Mouse (Mus musculus) intestine, postnatal 0 days (tissue): ENCODE data around the gene Car9. TPM values are rescaled to one million over a fixed set of nuclear protein-coding genes. Genes with fewer than 3 reads are reported as not detected.

Experiments
- ATAC-seq: fragments of 200-750 bp; cut with Nextera tagmentation; 2 replicates; pipeline ENCODE4 v1.8.0; 2017; ENCODE audit warnings: mild to moderate bottlenecking, moderate TSS enrichment, moderate library complexity
- H3K27ac ChIP-seq: fragments of 300-500 bp; sonication (generic); 2 replicates; pipeline ENCODE4 v1.5.1; 2014; ENCODE audit warnings: mild to moderate bottlenecking, low read depth, low read length, moderate library complexity
- H3K27me3 ChIP-seq: fragments of 300-500 bp; sonication (generic); replicated peaks from 2 replicates; pipeline ENCODE4 v1.6.1; 2014; ENCODE audit warnings: low read length, mixed read lengths; ENCODE audit not compliant: control insufficient read depth, insufficient read depth
- H3K36me3 ChIP-seq: fragments of 300-500 bp; sonication (generic); 2 replicates; pipeline ENCODE4 v1.6.1; 2014; ENCODE audit warnings: mild to moderate bottlenecking, moderate library complexity; ENCODE audit not compliant: control insufficient read depth, insufficient read depth
- H3K4me1 ChIP-seq: fragments of 300-500 bp; sonication (generic); replicated peaks from 2 replicates; pipeline ENCODE4 v1.6.1; 2014; ENCODE audit warnings: antibody characterized with exemption, low read length, mixed read lengths; ENCODE audit not compliant: control insufficient read depth, insufficient read depth
- H3K4me2 ChIP-seq: fragments of 300-500 bp; sonication (generic); replicated peaks from 2 replicates; pipeline ENCODE4 v1.6.1; 2014; ENCODE audit warnings: low read depth, mild to moderate bottlenecking, moderate library complexity
- H3K4me3 ChIP-seq: fragments of 300-500 bp; sonication (generic); 2 replicates; pipeline ENCODE4 v1.5.1; 2014; ENCODE audit warnings: low read depth, low read length
- H3K9ac ChIP-seq: fragments of 300-500 bp; sonication (generic); 2 replicates; pipeline ENCODE4 v1.6.1; 2014; ENCODE audit warnings: mild to moderate bottlenecking, low read depth, low read length
- H3K9me3 ChIP-seq: fragments of 300-500 bp; sonication (generic); 2 replicates; pipeline ENCODE4 v1.6.1; 2016; ENCODE audit warnings: mixed run types; ENCODE audit not compliant: control insufficient read depth
- CTCF ChIP-seq: sonication (generic); IDR thresholded peaks from 2 replicates; pipeline ENCODE4 v1.5.1; 2016; ENCODE audit warnings: low read depth, mild to moderate bottlenecking, control low read depth, antibody characterized with exemption, moderate library complexity
- WGBS: fragments of 180-500 bp; shearing (Covaris S2); extraction: QIAGEN DNeasy Blood & Tissue Kit; methylation state at CpG from one replicate; pipeline ENCODE4 v1.1.7; 2014; 5-methylcytosine and 5-hydroxymethylcytosine counted together
- polyA plus RNA-seq: library from polyadenylated mRNA; unstranded; fragments of >200 nt; fragmentation: Nextera tagmentation; extraction: Ambion mirVana; gene quantifications from 2 replicates; pipeline ENCODE4 v1.2.1, GENCODE M21; 2015

The Car9 gene
- polyA plus RNA-seq: 4.8 and 5.4 TPM in 2 replicates

- Histone ChIP-seq H3K4me1 (peaks cover 4% of the 10 kb centered on the region), H3K36me3 (no peaks in the 10 kb centered on the region), H3K9me3 (no peaks in the 10 kb centered on the region), H3K4me3 (peak within 1 kb of the TSS; percentile 43), H3K27me3 (no peaks in the 10 kb centered on the region), H3K27ac (no peak within 1 kb of the TSS), H3K9ac (no peak within 1 kb of the TSS), H3K4me2 (peak within 1 kb of the TSS; percentile 70)
- no peak for TF ChIP-seq CTCF
- WGBS: 43% methylated on average over 9 of the region's 9 CpGs
- no peak for ATAC-seq
These were observed at the start of gene Car9 for GRCm38 (mm10) chr4:43506536-43507185. TSS of gene Car9 (plus strand) at chr4:43506966.

- H3K4me1 ChIP-seq: no peaks in the 10 kb centered on the region; the same call in 1 of the 2 replicates
- H3K9me3 ChIP-seq: no peaks in the 10 kb centered on the region
- H3K9ac ChIP-seq: no peak overlapping the region
- H3K4me2 ChIP-seq: no peak overlapping the region
- no peak overlapping the region for H3K27ac ChIP-seq
- no peak overlapping the region for H3K4me3 ChIP-seq
- WGBS: 28% methylated on average over 8 of the region's 8 CpGs
- peaks cover 26% of the 10 kb centered on the region for H3K27me3 ChIP-seq
- TF ChIP-seq CTCF: no peak
- H3K36me3 ChIP-seq: no peaks in the 10 kb centered on the region
- ATAC-seq: no peak
These were observed 49.6 kb upstream of the Car9 start for GRCm38 (mm10) chr4:43457124-43457523.

GRCm38 (mm10) chr4:43463102-43463501 lies 43.7 kb upstream of the Car9 start:
- no peak overlapping the region for H3K4me3 ChIP-seq
- no peaks in the 10 kb centered on the region for H3K9me3 ChIP-seq
- H3K27me3 ChIP-seq: no peaks in the 10 kb centered on the region
- H3K27ac ChIP-seq: no peak overlapping the region
- H3K9ac ChIP-seq: no peak overlapping the region
- no peaks in the 10 kb centered on the region for H3K4me1 ChIP-seq
- no peak for ATAC-seq
- TF ChIP-seq CTCF: no peak
- 91% methylated on average over 5 of the region's 5 CpGs for WGBS
- H3K36me3 ChIP-seq: no peaks in the 10 kb centered on the region
- no peak overlapping the region for H3K4me2 ChIP-seq

GRCm38 (mm10) chr4:43465935-43466334 lies 40.8 kb upstream of the Car9 start:
- 88% methylated on average over 6 of the region's 6 CpGs for WGBS
- no peak for TF ChIP-seq CTCF
- Histone ChIP-seq H3K27ac (no peak overlapping the region), H3K9ac (no peak overlapping the region), H3K9me3 (no peaks in the 10 kb centered on the region), H3K27me3 (no peaks in the 10 kb centered on the region), H3K4me3 (no peak overlapping the region), H3K36me3 (no peaks in the 10 kb centered on the region), H3K4me1 (no peaks in the 10 kb centered on the region), H3K4me2 (no peak overlapping the region)
- no peak for ATAC-seq

GRCm38 (mm10) chr4:43466872-43467271 lies 39.9 kb upstream of the Car9 start:
- H3K27ac ChIP-seq: no peak overlapping the region
- H3K4me2 ChIP-seq: no peak overlapping the region
- H3K4me3 ChIP-seq: no peak overlapping the region
- TF ChIP-seq CTCF: no peak
- no peaks in the 10 kb centered on the region for H3K27me3 ChIP-seq
- no peak overlapping the region for H3K9ac ChIP-seq
- H3K36me3 ChIP-seq: no peaks in the 10 kb centered on the region
- 81% methylated on average over 7 of the region's 7 CpGs for WGBS
- H3K4me1 ChIP-seq: no peaks in the 10 kb centered on the region
- no peaks in the 10 kb centered on the region for H3K9me3 ChIP-seq
- no peak for ATAC-seq

GRCm38 (mm10) chr4:43470301-43470700 lies 36.5 kb upstream of the Car9 start:
- Histone ChIP-seq H3K9me3 (no peaks in the 10 kb centered on the region), H3K27me3 (no peaks in the 10 kb centered on the region), H3K4me2 (no peak overlapping the region), H3K4me3 (no peak overlapping the region), H3K9ac (no peak overlapping the region), H3K4me1 (no peaks in the 10 kb centered on the region), H3K27ac (no peak overlapping the region), H3K36me3 (no peaks in the 10 kb centered on the region)
- ATAC-seq: no peak
- WGBS: 91% methylated on average over 10 of the region's 10 CpGs
- no peak for TF ChIP-seq CTCF
